Mouse (Mus musculus) limb, embryonic 14.5 days (tissue): ENCODE measurements around the gene Pdzd2. TPM values are rescaled to one million over a fixed set of nuclear protein-coding genes. Genes with fewer than 3 reads are reported as not detected.
A peak's percentile ranks its signal among the peaks of the same experiment; 100 is the strongest.

Experiments used
- ATAC-seq: fragments of 200-750 bp; cut with Nextera tagmentation; 2 replicates; pipeline ENCODE4 v1.8.0; 2017; ENCODE audit warnings: low read depth, moderate number of reproducible peaks, moderate TSS enrichment; ENCODE audit not compliant: low FRiP score
- DNase-seq: peaks from one replicate; pipeline ENCODE4 v3.0.0-alpha.2; 2015; ENCODE audit warnings: low spot score
- H3K27ac ChIP-seq: fragments of 300-500 bp; sonication (generic); replicated peaks from 2 replicates; pipeline ENCODE4 v1.5.1; 2014; ENCODE audit warnings: low read depth, mild to moderate bottlenecking, low read length, moderate library complexity, mixed read lengths
- H3K27me3 ChIP-seq: fragments of 300-500 bp; sonication (generic); 2 replicates; pipeline ENCODE4 v1.6.1; 2014; ENCODE audit warnings: low read length, mixed read lengths; ENCODE audit not compliant: control insufficient read depth, insufficient read depth
- H3K36me3 ChIP-seq: fragments of 300-500 bp; sonication (generic); 2 replicates; pipeline ENCODE4 v1.6.1; 2014; ENCODE audit warnings: mild to moderate bottlenecking, low read length, moderate library complexity, mixed read lengths; ENCODE audit not compliant: control insufficient read depth, insufficient read depth
- H3K4me1 ChIP-seq: fragments of 300-500 bp; sonication (generic); 2 replicates; pipeline ENCODE4 v1.6.1; 2014; ENCODE audit warnings: antibody characterized with exemption, low read length, mixed read lengths; ENCODE audit not compliant: control insufficient read depth, insufficient read depth
- H3K4me2 ChIP-seq: fragments of 300-500 bp; sonication (generic); replicated peaks from 2 replicates; pipeline ENCODE4 v1.6.1; 2014; ENCODE audit warnings: low read depth, mild to moderate bottlenecking, low read length, moderate library complexity; ENCODE audit not compliant: severe bottlenecking
- H3K4me3 ChIP-seq: fragments of 300-500 bp; sonication (generic); replicated peaks from 2 replicates; pipeline ENCODE4 v1.5.1; 2014; ENCODE audit warnings: low read length
- H3K9ac ChIP-seq: fragments of 300-500 bp; sonication (generic); 2 replicates; pipeline ENCODE4 v1.6.1; 2014; ENCODE audit warnings: mild to moderate bottlenecking, low read depth, low read length, moderate library complexity; ENCODE audit not compliant: severe bottlenecking
- H3K9me3 ChIP-seq: fragments of 300-500 bp; sonication (generic); 2 replicates; pipeline ENCODE4 v1.6.1; 2016; ENCODE audit warnings: low read length; ENCODE audit not compliant: control insufficient read depth
- POLR2A ChIP-seq: fragments of 200-500 bp; IDR thresholded peaks from 2 replicates; pipeline ENCODE4 v1.8.0; 2012; ENCODE audit warnings: inconsistent platforms, mild to moderate bottlenecking, moderate library complexity, borderline replicate concordance; ENCODE audit not compliant: insufficient read depth, insufficient read length; ENCODE audit errors: extremely low read depth
- WGBS: fragments of 180-500 bp; shearing (Covaris S2); extraction: QIAGEN DNeasy Blood & Tissue Kit; methylation state at CpG from one replicate; pipeline ENCODE4 v1.1.7; 2014; 5-methylcytosine and 5-hydroxymethylcytosine counted together
- polyA plus RNA-seq, 2 experiments: library from polyadenylated mRNA; depleted of rRNA in 1 of 2; stranded (reverse) in 1 of 2; unstranded in 1 of 2; fragments of >200 nt; fragmentation: Nextera tagmentation in 1 of 2; extraction: Ambion mirVana in 1 of 2; gene quantifications; 2 replicates each; pipeline versions ENCODE4 v1.2.1 to v1.2.3; 2012 to 2014

Gene Pdzd2
- polyA plus RNA-seq, 2 experiments = 14.6 to 26.4 TPM

DNA sequence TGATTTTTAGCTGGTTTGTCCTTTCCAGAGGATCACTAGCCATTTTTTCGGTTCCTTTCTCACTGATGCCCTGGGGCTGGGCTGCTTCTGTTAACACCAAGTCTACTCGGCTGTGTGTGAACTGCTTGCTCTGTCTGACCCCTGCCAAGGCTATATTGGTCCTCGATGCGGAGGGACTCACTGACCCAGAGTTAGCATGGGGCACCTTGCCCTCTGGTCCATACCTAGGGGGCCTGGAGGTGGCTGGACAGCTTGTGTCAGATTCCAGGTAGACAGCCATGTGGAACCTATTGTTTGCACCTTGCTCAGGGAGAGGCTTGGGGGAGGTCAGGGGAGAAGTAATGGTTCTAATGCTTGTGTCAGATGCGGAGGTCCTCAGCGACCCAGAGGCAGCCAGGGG, 365.8 kb downstream of the Pdzd2 start:
- DNase-seq = no peak
- peaks cover 13% of the 10 kb centered on the region for H3K4me1 ChIP-seq
- H3K27me3 ChIP-seq = no peaks in the 10 kb centered on the region
- no peaks in the 10 kb centered on the region for H3K9me3 ChIP-seq
- H3K9ac ChIP-seq = no peak overlapping the region
- WGBS = 74% methylated on average over 6 of the region's 6 CpGs
- H3K4me3 ChIP-seq = no peak overlapping the region
- no peak for ATAC-seq
- no peak for TF ChIP-seq POLR2A
- H3K4me2 ChIP-seq = no peak overlapping the region
- no peak overlapping the region for H3K27ac ChIP-seq
- H3K36me3 ChIP-seq = peaks cover 11% of the 10 kb centered on the region

DNA sequence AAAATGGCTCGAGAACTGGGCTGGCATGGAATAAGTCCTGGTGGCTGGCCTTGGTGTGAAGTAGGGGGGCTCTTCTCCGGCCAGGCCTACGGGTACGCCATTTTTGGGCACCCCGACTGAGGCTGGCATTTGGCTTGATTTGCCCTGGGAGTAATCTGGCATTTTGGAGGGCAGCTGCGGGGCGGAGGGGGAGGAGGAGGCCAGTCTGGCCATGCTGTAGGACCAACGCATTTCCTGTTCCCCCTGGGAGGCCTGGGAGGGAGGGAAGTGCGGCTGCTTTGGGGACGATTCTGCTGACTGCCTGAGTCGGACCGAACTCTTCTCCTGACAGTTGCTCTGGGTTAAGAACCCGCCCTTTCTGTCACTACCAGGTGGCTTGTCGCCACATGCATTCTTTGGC, 366.2 kb downstream of the Pdzd2 start:
- TF ChIP-seq POLR2A = no peak
- H3K4me3 ChIP-seq = no peak overlapping the region
- no peak overlapping the region for H3K4me2 ChIP-seq
- WGBS = 81% methylated on average over 14 of the region's 14 CpGs
- no peaks in the 10 kb centered on the region for H3K27me3 ChIP-seq
- DNase-seq (no peak), ATAC-seq (no peak)
- H3K4me1 ChIP-seq = peaks cover 13% of the 10 kb centered on the region
- no peak overlapping the region for H3K9ac ChIP-seq
- H3K27ac ChIP-seq = no peak overlapping the region
- H3K36me3 ChIP-seq = peaks cover 11% of the 10 kb centered on the region
- no peaks in the 10 kb centered on the region for H3K9me3 ChIP-seq

DNA sequence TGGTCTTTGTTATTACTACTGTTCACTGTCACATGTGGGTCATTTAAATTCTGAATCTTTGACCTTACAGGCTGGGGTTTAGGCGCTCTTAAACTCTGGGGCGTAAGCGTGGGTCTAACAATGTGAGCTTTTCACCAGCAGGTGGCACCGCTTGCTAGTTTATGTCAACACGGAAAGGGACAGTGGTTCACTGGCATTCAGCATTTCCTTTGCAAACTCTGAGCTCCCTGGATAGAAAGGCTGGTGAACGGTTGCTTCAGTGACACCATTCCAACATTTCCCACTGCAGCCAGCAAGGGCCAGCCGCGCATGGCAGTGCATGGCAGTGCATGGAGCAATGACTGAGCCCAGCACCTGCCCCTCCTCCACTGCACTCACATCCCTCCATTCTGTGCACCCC, 368.5 kb downstream of the Pdzd2 start:
- H3K27ac ChIP-seq = no peak overlapping the region
- no peak for TF ChIP-seq POLR2A
- no peak overlapping the region for H3K4me3 ChIP-seq
- peaks cover 21% of the 10 kb centered on the region for H3K36me3 ChIP-seq
- DNase-seq = peak; percentile 70
- H3K9ac ChIP-seq = no peak overlapping the region
- no peaks in the 10 kb centered on the region for H3K9me3 ChIP-seq
- ATAC-seq = peak; percentile 60; the same call in 1 of the 2 replicates
- H3K27me3 ChIP-seq = no peaks in the 10 kb centered on the region
- 7% methylated on average over 8 of the region's 8 CpGs for WGBS
- peaks cover 9% of the 10 kb centered on the region for H3K4me1 ChIP-seq
- no peak overlapping the region for H3K4me2 ChIP-seq

DNA sequence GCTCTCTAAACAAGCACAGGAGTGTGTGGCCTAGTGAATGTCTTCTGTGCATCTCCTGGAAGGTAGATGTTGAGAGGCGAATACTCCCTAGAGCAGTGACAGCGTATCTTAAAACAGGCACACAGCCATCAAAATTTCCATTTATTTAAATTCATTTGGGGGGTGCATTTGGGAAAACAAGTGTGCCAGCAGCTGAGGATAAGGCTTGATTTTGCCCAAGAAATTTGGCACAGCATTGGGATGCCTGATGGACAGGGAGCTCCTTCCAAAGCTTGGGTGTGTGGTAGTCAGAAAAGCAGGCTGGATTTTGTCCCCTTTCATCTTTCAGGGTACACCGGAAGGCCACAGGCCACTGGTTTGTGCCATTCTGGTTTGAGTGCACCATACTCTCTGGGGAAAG, 369.6 kb downstream of the Pdzd2 start:
- Histone ChIP-seq H3K27me3 (no peaks in the 10 kb centered on the region), H3K4me3 (no peak overlapping the region), H3K9ac (no peak overlapping the region), H3K4me1 (0 out of 2 replicates have a peak, but pooled peaks cover 3% of the 10 kb centered on the region), H3K36me3 (peaks cover 26% of the 10 kb centered on the region), H3K4me2 (no peak overlapping the region), H3K9me3 (no peaks in the 10 kb centered on the region), H3K27ac (no peak overlapping the region)
- ATAC-seq = no peak
- no peak for TF ChIP-seq POLR2A
- 94% methylated on average over 3 of the region's 3 CpGs for WGBS
- no peak for DNase-seq

DNA sequence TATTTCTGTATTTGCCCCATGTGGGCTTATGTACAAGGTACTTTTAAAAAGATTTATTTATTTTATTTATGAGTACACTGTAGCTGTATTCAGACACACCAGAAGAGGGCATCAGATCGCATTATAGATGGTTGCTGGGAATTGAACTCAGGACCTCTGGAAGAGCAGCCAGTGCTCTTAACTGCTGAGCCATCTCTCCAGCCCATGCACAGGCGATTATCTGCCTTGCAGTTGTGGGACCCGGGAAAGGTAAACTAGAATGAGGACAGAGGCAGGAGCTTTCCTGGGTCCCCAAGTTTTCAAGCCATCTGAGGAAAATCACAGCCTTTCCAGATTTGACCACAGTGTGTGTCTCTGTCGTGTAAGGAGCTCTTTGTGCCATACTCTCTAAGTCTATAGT, 370.9 kb downstream of the Pdzd2 start:
- ATAC-seq = no peak

DNA sequence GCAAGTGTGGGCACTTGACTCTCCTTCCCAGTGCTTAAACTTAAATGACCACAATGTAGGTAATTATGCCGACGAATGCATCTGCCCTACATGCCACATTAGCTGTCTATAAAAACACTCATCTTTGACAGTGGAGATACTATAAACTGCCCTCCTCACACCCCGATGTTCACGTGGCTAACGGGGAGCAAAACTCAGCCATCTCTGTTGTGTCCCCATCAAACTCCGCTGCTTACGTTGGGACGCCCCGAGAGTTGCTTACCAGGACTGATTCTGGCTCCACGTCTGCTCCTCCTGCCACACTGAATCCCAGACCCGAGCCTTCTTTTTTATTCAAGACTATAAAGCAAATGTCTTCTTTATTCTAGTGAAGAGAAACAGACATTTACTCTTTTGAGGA, 371.4 kb downstream of the Pdzd2 start:
- ATAC-seq = no peak
- H3K4me2 ChIP-seq = no peak overlapping the region
- TF ChIP-seq POLR2A = no peak

More for the DNA sequence above, 370.9 kb downstream of the Pdzd2 start:
- Histone ChIP-seq H3K27me3 (no peaks in the 10 kb centered on the region), H3K4me2 (no peak overlapping the region), H3K9ac (no peak overlapping the region), H3K4me1 (0 out of 2 replicates have a peak, but pooled peaks cover 3% of the 10 kb centered on the region), H3K4me3 (no peak overlapping the region), H3K27ac (no peak overlapping the region), H3K9me3 (no peaks in the 10 kb centered on the region), H3K36me3 (peaks cover 24% of the 10 kb centered on the region)
- TF ChIP-seq POLR2A = no peak
- 79% methylated on average over 4 of the region's 4 CpGs for WGBS
- no peak for DNase-seq

More for the DNA sequence above, 371.4 kb downstream of the Pdzd2 start:
- no peak overlapping the region for H3K4me3 ChIP-seq
- H3K9ac ChIP-seq = no peak overlapping the region
- no peak overlapping the region for H3K27ac ChIP-seq
- H3K36me3 ChIP-seq = peaks cover 26% of the 10 kb centered on the region
- H3K4me1 ChIP-seq = 0 out of 2 replicates have a peak, but pooled peaks cover 3% of the 10 kb centered on the region
- 82% methylated on average over 11 of the region's 11 CpGs for WGBS
- no peaks in the 10 kb centered on the region for H3K9me3 ChIP-seq
- H3K27me3 ChIP-seq = no peaks in the 10 kb centered on the region
- no peak for DNase-seq
